Mouse (Mus musculus) ES-E14 (cell line): ENCODE data around the gene Smad3.

Experiments
- CHD2 ChIP-seq: IDR thresholded peaks from 2 replicates; pipeline ENCODE4 v1.6.1; 2014; ENCODE audit warnings: mild to moderate bottlenecking, low read depth, low read length, inconsistent platforms
- ZC3H11A ChIP-seq: IDR thresholded peaks from 2 replicates; pipeline ENCODE4 v1.6.1; 2012; ENCODE audit warnings: low read depth, mild to moderate bottlenecking, inconsistent platforms, low read length, borderline replicate concordance

DNA sequence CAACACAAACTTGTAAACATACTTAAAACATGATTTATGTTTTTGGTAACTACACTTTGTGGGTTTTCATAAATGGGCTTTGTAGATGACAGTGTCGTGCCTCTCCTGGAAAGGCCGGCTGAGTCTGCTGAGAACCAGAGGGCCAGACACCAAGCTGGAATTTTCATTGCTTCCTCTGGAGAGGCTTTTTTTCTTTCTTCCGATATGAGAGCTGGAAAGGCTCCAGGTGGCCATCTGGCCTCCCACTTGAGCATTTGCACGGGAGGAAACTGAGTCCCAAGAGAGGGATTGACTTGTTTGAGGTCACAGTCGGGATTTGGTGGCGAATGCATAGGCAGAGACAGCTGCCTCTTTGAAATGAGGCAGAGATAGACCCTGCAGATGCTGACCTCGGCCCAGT is 31.6 kb upstream of the Smad3 start:
- TF ChIP-seq ZC3H11A (no peak), CHD2 (no peak)
